Mouse (Mus musculus) spleen, adult 2 months (tissue): ENCODE data around the gene Gm826.

Experiments used
- CTCF ChIP-seq: fragments of 200-500 bp; IDR thresholded peaks from 2 replicates; pipeline ENCODE4 v1.5.1; 2011; ENCODE audit warnings: mild to moderate bottlenecking, inconsistent platforms; ENCODE audit not compliant: insufficient read depth, insufficient read length, insufficient replicate concordance; ENCODE audit errors: extremely low read depth
- POLR2A ChIP-seq: fragments of 200-500 bp; IDR thresholded peaks from 2 replicates; pipeline ENCODE4 v1.6.1; 2011; ENCODE audit warnings: low read depth, low read length, inconsistent platforms

- TF ChIP-seq CTCF: no peak
- TF ChIP-seq POLR2A: peak; percentile 67
These were observed 33.0 kb upstream of the Gm826 start, which contains the start of gene Mafb for GRCm38 (mm10) chr2:160366980-160367338.
